16 mouse cellular contexts compared by ENCODE assay signal in the genomic region with DNA sequence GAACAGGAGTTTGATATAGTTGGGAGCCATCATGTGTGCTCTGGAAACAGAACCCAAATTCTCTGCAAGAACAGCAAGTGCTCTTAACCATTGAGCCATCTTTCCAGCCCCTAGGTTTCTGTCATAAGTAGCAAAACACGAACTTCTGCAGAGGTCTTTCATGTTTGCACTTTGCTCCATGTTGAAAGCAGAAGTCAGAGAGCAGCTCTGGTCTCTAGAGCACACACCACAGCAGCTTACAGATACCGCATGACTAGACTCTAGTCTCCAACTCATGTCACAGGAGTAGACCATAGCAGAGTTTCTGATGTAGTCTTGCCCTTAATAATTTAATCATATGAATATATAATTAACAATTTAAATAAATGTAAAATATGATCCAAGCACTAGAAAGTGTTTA. TPM values are rescaled to one million over a fixed set of nuclear protein-coding genes. Genes with fewer than 3 reads are reported as not detected.
"Had no signal": no experiment of that assay in that cellular context is flagged by ENCODE, and none has a peak within 500 bp of the region (broad histone marks: within the 10 kb centered on the region; RNA-seq: fewer than 3 reads in every experiment).

No protein-coding gene starts in this region.

- ATAC-seq: inflammation-experienced regulatory T-cells, adult 6 months had no signal

- H3K27me3 ChIP-seq: limb, embryonic 12.5 days; liver, embryonic 13.5 days; neural tube, embryonic 12.5 days; stomach, embryonic 15.5 days had no signal

- DNase-seq: kidney, adult 8-10 months; kidney, postnatal 25 days; layer of hippocampus, adult 9-11 months; liver, embryonic 13.5 days; lung, embryonic 14.5 days; lung, postnatal 14 days; midbrain, embryonic 14.5 days; spleen, adult 18-20 months; thymus, adult 2 months; thymus, postnatal 25 days had no signal

- H3K4me1 ChIP-seq: limb, embryonic 12.5 days; midbrain, embryonic 10.5 days; neural tube, embryonic 12.5 days; stomach, embryonic 15.5 days had no signal

- H3K4me3 ChIP-seq: limb, embryonic 12.5 days; liver, embryonic 13.5 days; midbrain, embryonic 10.5 days; neural tube, embryonic 12.5 days; stomach, embryonic 15.5 days had no signal

- H3K9me3 ChIP-seq: limb, embryonic 12.5 days; liver, embryonic 13.5 days; midbrain, embryonic 10.5 days; neural tube, embryonic 12.5 days; stomach, embryonic 15.5 days had no signal

- H3K27ac ChIP-seq: limb, embryonic 12.5 days; liver, embryonic 13.5 days; midbrain, embryonic 10.5 days; neural tube, embryonic 12.5 days; stomach, embryonic 15.5 days had no signal

- H3K9ac ChIP-seq: limb, embryonic 12.5 days; liver, embryonic 13.5 days; lung, embryonic 14.5 days; neural tube, embryonic 12.5 days; stomach, embryonic 15.5 days had no signal

- H3K4me2 ChIP-seq: limb, embryonic 12.5 days; liver, embryonic 13.5 days; lung, embryonic 14.5 days; neural tube, embryonic 12.5 days; stomach, embryonic 15.5 days had no signal

RNA-seq across cellular contexts. Expression of gene D6Ertd527e, which starts 36.3 kb away (rescaled TPM):
- total RNA-seq: left cerebral cortex, postnatal 36 days had no signal
- polyA plus RNA-seq: liver, embryonic 13.5 days; midbrain, embryonic 14.5 days had no signal
